Mouse (Mus musculus): ENCODE results near the gene Gm43517. TPM values are rescaled to one million over a fixed set of nuclear protein-coding genes. Genes with fewer than 3 reads are reported as not detected.

Gene Gm43517
- polyA plus RNA-seq, 1 experiment from 2014 or later: not detected

DNA sequence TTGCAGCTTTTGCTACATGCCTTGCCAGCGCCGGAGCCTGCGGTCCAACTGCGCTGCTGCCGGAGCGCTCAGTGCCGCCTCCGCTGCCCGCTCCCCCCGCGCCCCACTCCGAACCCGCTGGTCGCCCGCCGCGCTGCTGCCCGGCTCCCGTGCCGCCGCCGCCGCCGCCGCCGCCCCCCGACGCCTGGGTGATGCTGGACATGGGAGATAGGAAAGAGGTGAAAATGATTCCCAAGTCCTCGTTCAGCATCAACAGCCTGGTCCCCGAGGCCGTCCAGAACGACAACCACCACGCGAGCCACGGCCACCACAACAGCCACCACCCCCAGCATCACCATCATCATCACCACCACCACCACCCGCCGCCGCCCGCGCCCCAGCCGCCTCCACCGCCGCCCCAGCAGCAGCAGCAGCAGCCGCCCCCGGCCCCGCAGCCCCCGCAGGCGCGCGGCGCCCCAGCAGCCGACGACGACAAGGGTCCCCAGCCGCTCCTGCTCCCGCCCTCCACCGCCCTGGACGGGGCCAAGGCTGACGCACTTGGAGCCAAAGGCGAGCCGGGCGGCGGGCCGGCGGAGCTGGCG lies 589 bp upstream of the Gm43517 start:
- Histone ChIP-seq H3K4me1 (replicated peaks; ENCODE audit: control insufficient read depth, insufficient read depth, low read length) (no peaks in the 10 kb centered on the region), H3K27ac (ENCODE audit: low read depth, low read length) (no peak overlapping the region), H3K9ac (ENCODE audit: low read depth, low read length) (no peak overlapping the region), H3K4me3 (ENCODE audit: low read depth, low read length) (peak overlapping the region; percentile 36), H3K27me3 (replicated peaks; ENCODE audit: control insufficient read depth, insufficient read depth, low read length) (peaks cover 87% of the 10 kb centered on the region), H3K36me3 (ENCODE audit: control insufficient read depth, insufficient read depth) (no peaks in the 10 kb centered on the region), H3K4me2 (replicated peaks; ENCODE audit: low read depth) (peak overlapping the region; percentile 60; the same call in 1 of the 2 replicates), H3K9me3 (ENCODE audit: control insufficient read depth) (no peaks in the 10 kb centered on the region)
- TF ChIP-seq CTCF (IDR thresholded peaks at IDR 0.05; ENCODE audit: low read depth): no peak
- no peak for ATAC-seq
- 2% methylated on average over 54 of the region's 66 CpGs for WGBS

GRCm38 (mm10) chr12:49385631-49385990 lies 637 bp downstream of the Gm43517 start:
- whole genome bisulfite sequencing: 1% methylated on average over 23 of the region's 23 CpGs
- ATAC-seq: no peak
- H3K9ac ChIP-seq (ENCODE audit: low read depth, low read length): no peak overlapping the region
- no peaks in the 10 kb centered on the region for H3K4me1 ChIP-seq (replicated peaks; ENCODE audit: control insufficient read depth, insufficient read depth, low read length)
- H3K4me3 ChIP-seq (ENCODE audit: low read depth, low read length): no peak overlapping the region
- H3K27ac ChIP-seq (ENCODE audit: low read depth, low read length): no peak overlapping the region
- H3K36me3 ChIP-seq (ENCODE audit: control insufficient read depth, insufficient read depth): no peaks in the 10 kb centered on the region
- no peak overlapping the region for H3K4me2 ChIP-seq (replicated peaks; ENCODE audit: low read depth)
- no peaks in the 10 kb centered on the region for H3K9me3 ChIP-seq (ENCODE audit: control insufficient read depth)
- peaks cover 85% of the 10 kb centered on the region for H3K27me3 ChIP-seq (replicated peaks; ENCODE audit: control insufficient read depth, insufficient read depth, low read length)
- TF ChIP-seq CTCF (IDR thresholded peaks at IDR 0.05; ENCODE audit: low read depth): no peak

- H3K9ac ChIP-seq (ENCODE audit: low read depth, low read length): no peak overlapping the region
- no peak overlapping the region for H3K27ac ChIP-seq (ENCODE audit: low read depth, low read length)
- ATAC-seq: no peak
- peaks cover 85% of the 10 kb centered on the region for H3K27me3 ChIP-seq (replicated peaks; ENCODE audit: control insufficient read depth, insufficient read depth, low read length)
- H3K36me3 ChIP-seq (ENCODE audit: control insufficient read depth, insufficient read depth): no peaks in the 10 kb centered on the region
- no peak overlapping the region for H3K4me3 ChIP-seq (ENCODE audit: low read depth, low read length)
- no peak for TF ChIP-seq CTCF (IDR thresholded peaks at IDR 0.05; ENCODE audit: low read depth)
- 16% methylated on average over 10 of the region's 10 CpGs for WGBS
- no peak overlapping the region for H3K4me2 ChIP-seq (replicated peaks; ENCODE audit: low read depth)
- no peaks in the 10 kb centered on the region for H3K9me3 ChIP-seq (ENCODE audit: control insufficient read depth)
- no peaks in the 10 kb centered on the region for H3K4me1 ChIP-seq (replicated peaks; ENCODE audit: control insufficient read depth, insufficient read depth, low read length)
Observed at GRCm38 (mm10) chr12:49386081-49386805, 1.3 kb downstream of the Gm43517 start.

DNA sequence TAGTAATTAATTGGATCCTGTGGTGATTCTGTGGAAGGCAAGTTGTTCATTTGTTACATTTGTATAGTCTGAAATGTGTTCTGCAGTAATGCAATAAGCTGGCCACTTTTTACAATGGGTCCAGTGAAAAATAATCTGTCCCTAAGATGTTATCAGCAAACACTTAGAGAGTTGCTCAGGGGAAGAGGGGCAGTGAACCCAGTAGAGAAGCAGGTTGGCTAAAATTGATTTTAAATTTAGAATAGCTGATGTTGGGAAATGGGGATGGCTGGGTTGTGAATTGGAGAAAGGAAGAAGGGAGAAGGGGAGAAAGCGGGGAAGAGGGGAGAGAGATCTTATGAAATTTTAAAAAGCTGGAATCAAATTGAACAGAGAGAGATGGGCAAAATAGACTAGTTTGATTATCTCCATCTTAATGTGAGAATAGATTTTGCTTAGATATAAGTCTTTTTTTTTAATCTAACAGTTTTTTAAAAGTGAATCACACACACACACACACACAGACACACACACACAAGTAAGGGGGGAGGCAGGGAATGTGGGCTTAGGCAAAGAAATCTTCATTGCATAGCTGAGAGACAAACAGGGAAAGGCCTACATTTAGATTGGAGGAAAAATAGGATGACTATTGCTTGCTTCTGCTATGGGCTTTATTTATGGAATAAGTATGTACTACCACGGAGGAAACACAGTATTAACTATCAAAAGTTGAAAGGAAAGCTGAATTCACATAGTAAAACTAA lies 3.1 kb downstream of the Gm43517 start:
- Histone ChIP-seq H3K9ac (ENCODE audit: low read depth, low read length) (no peak overlapping the region), H3K4me2 (replicated peaks; ENCODE audit: low read depth) (no peak overlapping the region), H3K27me3 (replicated peaks; ENCODE audit: control insufficient read depth, insufficient read depth, low read length) (peaks cover 85% of the 10 kb centered on the region), H3K4me1 (replicated peaks; ENCODE audit: control insufficient read depth, insufficient read depth, low read length) (no peaks in the 10 kb centered on the region), H3K9me3 (ENCODE audit: control insufficient read depth) (no peaks in the 10 kb centered on the region), H3K4me3 (ENCODE audit: low read depth, low read length) (no peak overlapping the region), H3K27ac (ENCODE audit: low read depth, low read length) (no peak overlapping the region), H3K36me3 (ENCODE audit: control insufficient read depth, insufficient read depth) (no peaks in the 10 kb centered on the region)
- TF ChIP-seq CTCF (IDR thresholded peaks at IDR 0.05; ENCODE audit: low read depth): no peak
- WGBS: 9% methylated on average over 2 of the region's 2 CpGs
- ATAC-seq: no peak

DNA sequence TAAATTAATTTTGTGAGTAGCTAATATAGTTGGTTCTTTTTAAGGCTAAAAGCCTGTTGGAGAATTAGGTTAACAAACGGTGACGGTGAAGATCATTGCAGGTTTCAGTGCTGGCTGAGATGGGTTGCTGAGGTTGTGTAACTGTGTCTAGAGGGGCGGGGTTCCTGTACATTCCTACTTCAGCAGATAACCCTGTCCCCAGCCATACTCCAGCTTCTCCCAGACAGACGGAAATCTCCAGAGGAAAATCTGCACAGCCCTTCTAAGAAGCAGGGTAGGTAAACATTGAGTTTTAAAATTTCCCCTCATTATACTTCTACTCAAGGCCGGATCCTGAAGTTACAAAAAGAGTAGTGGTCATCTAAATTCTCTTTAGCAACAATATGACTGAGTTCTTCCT lies 4.7 kb downstream of the Gm43517 start:
- no peaks in the 10 kb centered on the region for H3K9me3 ChIP-seq (ENCODE audit: control insufficient read depth)
- ATAC-seq: no peak
- no peak overlapping the region for H3K4me2 ChIP-seq (replicated peaks; ENCODE audit: low read depth)
- H3K4me1 ChIP-seq (replicated peaks; ENCODE audit: control insufficient read depth, insufficient read depth, low read length): no peaks in the 10 kb centered on the region
- no peak overlapping the region for H3K27ac ChIP-seq (ENCODE audit: low read depth, low read length)
- H3K27me3 ChIP-seq (replicated peaks; ENCODE audit: control insufficient read depth, insufficient read depth, low read length): peaks cover 82% of the 10 kb centered on the region
- no peak for TF ChIP-seq CTCF (IDR thresholded peaks at IDR 0.05; ENCODE audit: low read depth)
- WGBS: 3% methylated on average over 5 of the region's 5 CpGs
- H3K36me3 ChIP-seq (ENCODE audit: control insufficient read depth, insufficient read depth): no peaks in the 10 kb centered on the region
- no peak overlapping the region for H3K9ac ChIP-seq (ENCODE audit: low read depth, low read length)
- no peak overlapping the region for H3K4me3 ChIP-seq (ENCODE audit: low read depth, low read length)

DNA sequence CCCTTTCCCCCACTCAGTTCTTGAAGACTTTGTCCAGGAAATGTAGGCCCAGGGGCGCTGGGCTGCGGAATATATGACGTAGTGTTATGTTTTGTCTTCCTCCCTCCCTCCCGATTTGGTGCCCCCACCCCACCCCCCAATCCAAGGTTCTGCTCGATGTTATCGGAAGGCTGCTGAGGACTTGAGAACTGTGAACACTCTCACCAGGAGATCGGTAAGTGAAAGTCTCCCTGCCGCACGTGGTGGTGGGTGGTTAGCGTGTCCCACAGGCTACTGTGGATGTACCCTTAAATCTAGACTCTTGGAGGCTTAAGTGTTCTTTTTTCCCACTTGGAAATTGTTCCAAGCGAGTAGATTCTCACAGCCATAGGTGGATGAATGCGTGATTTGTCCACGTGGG lies 5.3 kb downstream of the Gm43517 start:
- WGBS: 5% methylated on average over 13 of the region's 13 CpGs
- Histone ChIP-seq H3K27ac (ENCODE audit: low read depth, low read length) (no peak overlapping the region), H3K4me3 (ENCODE audit: low read depth, low read length) (no peak overlapping the region), H3K9me3 (ENCODE audit: control insufficient read depth) (no peaks in the 10 kb centered on the region), H3K27me3 (replicated peaks; ENCODE audit: control insufficient read depth, insufficient read depth, low read length) (peaks cover 82% of the 10 kb centered on the region), H3K4me2 (replicated peaks; ENCODE audit: low read depth) (no peak overlapping the region), H3K9ac (ENCODE audit: low read depth, low read length) (no peak overlapping the region), H3K4me1 (replicated peaks; ENCODE audit: control insufficient read depth, insufficient read depth, low read length) (no peaks in the 10 kb centered on the region), H3K36me3 (ENCODE audit: control insufficient read depth, insufficient read depth) (no peaks in the 10 kb centered on the region)
- no peak for ATAC-seq
- TF ChIP-seq CTCF (IDR thresholded peaks at IDR 0.05; ENCODE audit: low read depth): no peak
